Mouse (Mus musculus) cerebellum, adult (tissue): ENCODE measurements around the gene Lyzl4.

Experiments
- ATAC-seq: cut with Nextera tagmentation; 2 replicates; pipeline ENCODE4 v1.9.2; 2017; ENCODE audit warnings: mild to moderate bottlenecking, moderate library complexity, mixed read lengths; ENCODE audit not compliant: insufficient number of reproducible peaks, low FRiP score, low TSS enrichment

The Lyzl4 gene

GRCm38 (mm10) chr9:121642001-121642400 is at the start of gene Lyzl4:
Gene Lyzl4 (minus strand): TSS chr9:121642096.
- ATAC-seq, result peak; percentile 62

DNA sequence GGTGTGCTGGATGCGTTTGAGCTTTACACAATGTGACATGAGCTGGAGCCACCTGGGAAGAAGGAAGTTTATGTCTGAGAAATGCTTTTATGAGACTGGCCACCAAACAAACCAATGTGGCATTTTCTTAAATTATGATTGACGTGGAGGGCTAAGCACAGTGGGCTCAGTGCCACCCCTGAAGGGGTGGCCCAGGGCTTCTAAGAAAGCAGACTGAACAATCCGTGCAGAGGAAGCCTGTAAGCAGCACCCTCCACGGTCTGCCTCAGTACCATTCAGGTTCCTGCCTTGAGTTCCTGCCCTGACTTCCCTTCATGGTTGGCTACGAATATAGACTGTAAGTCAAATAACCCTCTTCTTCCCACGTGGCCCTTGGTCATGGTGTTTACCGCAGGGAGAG is 48.8 kb upstream of the Lyzl4 start:
- ATAC-seq, result no peak

GRCm38 (mm10) chr9:121690200-121690651 is 48.3 kb upstream of the Lyzl4 start:
- ATAC-seq, result no peak

DNA sequence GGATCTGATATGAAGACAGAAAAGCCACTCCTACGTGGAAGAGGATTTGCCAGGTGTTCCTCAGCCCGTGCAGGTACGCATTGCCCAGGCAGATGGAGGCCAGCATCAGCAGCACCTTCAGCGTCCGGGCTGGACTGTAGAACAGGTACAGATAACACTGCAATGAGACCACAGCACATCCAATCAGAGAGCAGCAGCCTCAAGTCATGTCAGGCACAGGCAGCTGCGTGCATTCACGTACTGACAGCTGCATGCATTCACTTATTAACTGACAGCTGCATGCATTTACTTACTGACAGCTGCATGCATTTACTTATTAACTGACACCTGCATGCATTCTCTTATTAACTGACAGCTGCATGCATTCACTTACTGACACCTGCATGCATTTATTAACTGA is 42.8 kb upstream of the Lyzl4 start:
- ATAC-seq, result no peak

DNA sequence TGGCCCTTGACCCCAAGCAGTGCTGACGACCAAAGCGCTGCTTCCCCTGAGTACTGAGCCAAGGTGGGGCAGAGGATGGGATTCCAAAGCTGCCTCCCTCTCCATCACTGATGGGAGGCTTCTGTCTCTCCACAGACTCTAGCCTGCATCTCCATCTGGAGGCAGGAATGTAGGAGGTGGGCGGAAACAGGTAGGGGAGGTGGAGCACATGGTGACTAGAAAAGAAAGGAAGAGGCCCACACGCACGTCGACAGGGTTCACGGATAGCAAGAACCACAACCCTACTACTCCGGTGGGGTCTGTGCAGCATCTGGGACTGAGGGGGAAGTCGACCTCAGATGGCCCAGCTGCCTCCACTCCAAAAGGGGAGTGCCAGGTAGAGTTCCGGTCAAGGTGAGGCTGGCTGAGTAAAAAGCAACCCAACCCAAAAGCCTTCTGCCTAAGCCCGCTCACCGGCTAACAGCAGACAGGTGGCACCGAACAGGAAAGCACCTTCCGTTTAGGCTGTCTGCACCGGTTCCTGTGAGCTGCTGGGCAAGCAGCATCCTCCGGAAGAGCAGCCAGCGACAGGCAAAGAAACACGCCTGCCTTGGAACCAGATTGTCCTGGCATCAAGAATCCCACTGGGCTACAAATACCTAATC is 40.3 kb upstream of the Lyzl4 start:
- no peak for ATAC-seq

DNA sequence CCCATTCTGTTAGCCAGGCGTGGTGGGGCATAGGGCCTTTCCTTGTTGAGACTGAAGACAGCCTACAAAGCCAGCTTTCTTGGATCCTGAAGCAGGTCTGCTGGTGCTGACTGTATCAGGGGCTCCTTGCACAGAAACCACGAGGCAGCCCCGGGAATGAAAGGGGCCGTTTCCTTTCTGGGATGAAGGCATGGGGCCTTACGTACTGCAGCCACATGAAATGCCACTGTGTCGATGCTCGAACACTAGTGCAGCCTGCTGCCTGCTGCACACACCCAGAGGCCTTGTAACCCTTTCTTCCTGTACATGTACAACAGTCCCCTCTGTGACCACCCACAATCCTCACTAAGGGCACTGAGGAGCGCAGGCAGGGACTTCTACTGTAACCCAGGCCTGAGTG is 39.3 kb upstream of the Lyzl4 start:
- ATAC-seq, result no peak

DNA sequence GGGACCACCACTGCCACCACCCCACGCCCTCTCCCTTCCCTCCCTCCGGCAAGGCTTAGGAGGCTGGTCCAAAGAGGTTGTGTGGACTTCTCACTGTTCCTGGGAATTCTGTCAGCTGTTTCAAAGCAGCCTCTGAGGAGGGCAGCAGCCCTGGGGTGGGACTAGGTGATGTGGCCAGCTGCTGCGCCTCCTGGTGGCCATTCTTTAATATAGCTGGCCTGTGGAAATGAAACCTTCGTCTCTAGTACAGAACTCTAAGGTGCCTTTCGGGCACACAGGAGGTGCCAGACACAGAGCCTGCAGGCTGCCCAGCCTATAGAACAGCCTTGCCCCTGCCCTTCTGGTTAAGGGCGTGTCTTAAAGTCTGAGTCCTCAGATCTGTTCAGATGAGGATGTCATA is 37.7 kb upstream of the Lyzl4 start:
- ATAC-seq, result 0 out of 2 replicates have a peak, but pooled peaks have one; percentile 36

GRCm38 (mm10) chr9:121677476-121677875 is 35.6 kb upstream of the Lyzl4 start:
- no peak for ATAC-seq

GRCm38 (mm10) chr9:121677069-121677468 is 35.2 kb upstream of the Lyzl4 start:
- ATAC-seq, result no peak

GRCm38 (mm10) chr9:121675556-121675955 is 33.7 kb upstream of the Lyzl4 start:
- ATAC-seq, result no peak

- no peak for ATAC-seq
Observed at GRCm38 (mm10) chr9:121675011-121675410, 33.1 kb upstream of the Lyzl4 start.

DNA sequence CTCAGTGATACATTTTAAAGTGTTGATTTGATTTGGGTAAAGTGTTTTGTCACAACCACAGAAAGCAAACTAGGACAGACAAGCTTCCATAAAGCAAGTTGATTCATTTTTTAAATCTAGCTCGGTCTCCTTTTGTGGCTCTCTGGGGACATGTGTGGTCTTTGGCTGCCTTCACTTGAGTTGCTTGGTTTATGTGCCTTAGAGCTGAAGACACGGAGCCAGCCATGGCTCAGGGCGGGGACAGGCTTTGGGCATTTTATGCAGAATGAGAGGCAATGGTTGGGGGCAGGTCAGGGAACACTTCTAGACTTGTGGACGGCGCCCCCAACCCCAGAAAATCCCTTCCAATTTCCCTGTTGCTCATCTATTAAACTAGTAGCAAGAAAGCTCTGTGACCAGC is 31.8 kb upstream of the Lyzl4 start:
- ATAC-seq, result no peak

GRCm38 (mm10) chr9:121672311-121672710 is 30.4 kb upstream of the Lyzl4 start:
- ATAC-seq, result no peak

- ATAC-seq, result no peak
Observed at GRCm38 (mm10) chr9:121671300-121671699, 29.4 kb upstream of the Lyzl4 start.

DNA sequence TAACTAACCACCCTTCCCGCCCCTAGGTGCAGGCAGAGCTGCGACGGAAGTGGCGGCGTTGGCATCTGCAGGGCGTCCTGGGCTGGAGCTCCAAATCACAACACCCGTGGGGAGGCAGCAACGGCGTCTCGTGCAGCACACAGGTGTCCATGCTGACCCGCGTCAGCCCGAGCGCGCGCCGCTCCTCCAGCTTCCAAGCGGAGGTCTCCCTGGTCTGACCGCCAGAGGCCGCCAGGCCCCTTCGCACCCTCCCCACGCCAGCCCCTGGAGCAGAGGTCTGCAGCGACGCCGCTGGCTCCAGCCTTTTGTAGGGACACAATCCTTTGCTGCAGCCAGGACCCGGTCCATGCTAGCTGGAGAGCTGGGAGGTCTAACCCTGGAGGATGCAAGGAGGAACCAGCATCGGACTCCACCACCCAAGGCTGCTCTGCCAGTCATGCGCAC is 27.5 kb upstream of the Lyzl4 start:
- ATAC-seq, result no peak

DNA sequence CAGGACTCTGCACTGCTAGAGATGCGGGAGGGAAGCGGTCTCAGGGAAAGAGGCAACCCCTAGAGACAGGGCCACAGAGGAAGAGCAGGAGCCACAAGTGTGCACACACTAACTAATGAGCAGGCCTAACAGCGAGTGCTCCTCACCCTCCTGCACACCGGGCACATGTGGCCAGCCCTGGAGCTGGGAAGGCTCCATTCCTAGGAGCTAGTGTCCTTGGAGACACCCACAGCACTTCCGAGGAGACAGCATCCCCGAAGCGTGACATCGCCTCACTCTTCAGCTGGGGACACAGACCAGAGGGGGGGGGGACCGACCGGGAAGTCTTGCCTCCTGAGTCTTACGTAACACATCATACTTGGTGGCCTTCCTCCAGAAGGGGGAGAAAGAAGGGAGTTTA is 25.9 kb upstream of the Lyzl4 start:
- no peak for ATAC-seq

- no peak for ATAC-seq
Observed at GRCm38 (mm10) chr9:121666957-121667630, 25.2 kb upstream of the Lyzl4 start.

DNA sequence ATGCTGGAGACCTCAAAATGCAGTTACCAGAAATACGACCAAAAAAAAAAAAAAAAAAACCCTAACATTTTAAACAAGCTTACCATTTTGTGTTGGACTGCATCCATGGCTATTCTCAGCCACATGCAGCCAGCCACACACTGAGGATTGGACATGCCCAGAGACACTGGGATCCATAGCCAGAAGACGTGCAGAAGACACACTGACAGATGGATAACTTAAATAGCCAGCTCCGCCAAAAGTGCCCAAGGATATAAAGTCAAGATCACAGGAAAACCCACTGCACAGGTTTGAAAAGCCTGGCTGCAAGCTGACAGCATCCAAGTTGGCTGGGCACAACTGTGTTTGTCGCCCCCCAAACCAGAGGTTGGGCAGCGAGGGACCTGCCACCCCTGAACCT is 22.2 kb upstream of the Lyzl4 start:
- no peak for ATAC-seq

DNA sequence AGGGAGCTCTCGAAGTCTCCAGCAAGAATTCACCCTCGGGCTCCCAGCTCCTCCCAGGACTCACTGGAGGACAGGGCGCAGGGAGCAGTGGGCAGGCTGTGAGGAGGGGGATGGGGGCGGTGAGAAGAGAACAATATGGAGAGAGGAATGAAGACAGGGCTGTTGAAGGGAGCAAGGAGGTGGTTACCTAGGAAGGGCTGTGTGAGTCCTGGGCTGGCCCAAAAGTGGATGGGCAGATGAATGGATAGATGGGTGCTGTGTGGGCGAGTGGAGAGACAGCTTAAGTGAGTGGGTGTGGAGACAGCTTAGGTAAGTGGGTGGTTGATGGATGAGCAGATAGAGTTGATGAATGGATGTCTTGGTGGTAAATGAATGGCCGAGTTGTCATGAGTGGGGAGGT is 21.6 kb upstream of the Lyzl4 start:
- no peak for ATAC-seq

GRCm38 (mm10) chr9:121659791-121660190 is 17.9 kb upstream of the Lyzl4 start:
- 0 out of 2 replicates have a peak, but pooled peaks have one; percentile 6 for ATAC-seq

GRCm38 (mm10) chr9:121658248-121658647 is 16.4 kb upstream of the Lyzl4 start:
- ATAC-seq, result no peak

- no peak for ATAC-seq
Observed at GRCm38 (mm10) chr9:121657143-121657542, 15.2 kb upstream of the Lyzl4 start.
